Mouse (Mus musculus): ENCODE data around the gene Tnnt3.

- TF ChIP-seq CTCF (conservative IDR thresholded peaks at IDR 0.05; ENCODE audit: low read length) (no peak), POU5F1 (IDR thresholded peaks at IDR 0.05; ENCODE audit: borderline replicate concordance, low read length) (no peak)
Measured at GRCm38 (mm10) chr7:142538766-142539165, 40.1 kb downstream of the Tnnt3 start.
